Mouse (Mus musculus) brain, embryonic 14.5 days (tissue): ENCODE data around the gene Rap1gap2.

Experiments
- CTCF ChIP-seq: fragments of 200-500 bp; IDR thresholded peaks from 2 replicates; pipeline ENCODE4 v1.5.1; 2012; ENCODE audit warnings: inconsistent platforms, mild to moderate bottlenecking, moderate library complexity, borderline replicate concordance; ENCODE audit not compliant: insufficient read depth, insufficient read length; ENCODE audit errors: extremely low read depth
- POLR2A ChIP-seq: fragments of 200-500 bp; IDR thresholded peaks from 2 replicates; pipeline ENCODE4 v1.6.1; 2012; ENCODE audit warnings: mild to moderate bottlenecking, inconsistent platforms, borderline replicate concordance; ENCODE audit not compliant: poor library complexity, insufficient read depth, insufficient read length, severe bottlenecking; ENCODE audit errors: extremely low read depth

DNA sequence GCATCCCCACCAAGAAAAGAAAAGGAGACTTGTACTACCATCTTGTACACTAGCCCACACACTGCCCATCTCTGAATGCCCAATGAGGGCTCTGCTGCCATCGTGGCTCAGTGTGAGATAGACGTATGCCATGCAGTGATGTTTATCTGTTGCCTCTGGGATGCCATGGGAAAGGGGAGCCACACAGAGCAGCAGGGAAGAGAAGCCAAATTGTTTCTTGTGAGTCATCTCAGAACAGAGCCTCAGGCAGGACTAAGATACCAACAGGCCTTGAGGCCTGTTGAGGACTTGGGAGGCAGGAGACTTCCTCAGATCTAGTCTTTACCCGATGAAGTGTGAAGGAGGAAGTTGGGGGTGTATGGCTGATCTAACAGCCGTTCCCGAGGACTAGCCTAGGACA, 126.8 kb downstream of the Rap1gap2 start:
- TF ChIP-seq CTCF = no peak
- TF ChIP-seq POLR2A = no peak
